Mouse (Mus musculus) cortical plate, adult 2 months (tissue): ENCODE results near the gene Kcnk5.

Experiments used
- CTCF ChIP-seq: fragments of 200-500 bp; IDR thresholded peaks from 2 replicates; pipeline ENCODE4 v1.5.1; 2011; ENCODE audit warnings: mild to moderate bottlenecking, control low read depth, low read length; ENCODE audit not compliant: insufficient read depth; ENCODE audit errors: extremely low read depth
- POLR2A ChIP-seq: fragments of 200-500 bp; IDR thresholded peaks from 2 replicates; pipeline ENCODE4 v1.6.1; 2011; ENCODE audit warnings: mild to moderate bottlenecking, low read length, control low read depth; ENCODE audit not compliant: insufficient read depth; ENCODE audit errors: extremely low read depth

DNA sequence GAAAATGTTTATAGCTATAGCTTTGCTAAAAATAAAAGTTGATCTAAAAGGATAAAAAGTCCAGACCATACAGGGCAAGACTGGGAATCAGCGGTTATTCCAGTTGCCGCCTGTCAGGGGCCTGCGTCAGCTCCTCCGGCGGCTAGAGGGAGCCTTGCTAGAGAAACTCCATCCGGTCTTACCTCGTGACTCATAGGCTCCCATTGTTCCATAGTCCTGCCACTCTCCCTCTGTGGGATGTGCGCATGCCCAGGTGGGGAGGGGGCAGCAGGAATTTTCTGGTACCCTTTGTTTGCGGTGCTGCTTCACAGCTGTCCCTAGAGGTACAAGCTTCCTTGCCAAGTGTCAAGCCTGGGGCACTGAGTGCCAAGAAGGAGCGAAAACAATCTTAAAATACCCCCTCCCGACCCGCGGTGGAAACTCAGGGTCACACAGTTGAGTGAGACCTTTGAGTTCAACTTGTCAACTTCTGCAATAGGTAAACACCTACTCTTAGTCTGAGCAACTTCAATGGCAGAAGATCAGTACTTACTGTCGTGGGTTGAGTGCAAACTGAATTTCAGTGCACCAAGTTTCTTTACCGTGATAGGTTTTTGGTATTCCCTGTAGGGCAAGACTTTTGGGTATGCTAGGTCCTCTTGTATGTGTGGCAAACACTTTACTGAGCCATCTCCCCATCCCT, 54.1 kb downstream of the Kcnk5 start:
- TF ChIP-seq POLR2A (no peak), CTCF (no peak)
